Mouse (Mus musculus): ENCODE results near the gene Tnfrsf25.

Tnfrsf25 gene

DNA sequence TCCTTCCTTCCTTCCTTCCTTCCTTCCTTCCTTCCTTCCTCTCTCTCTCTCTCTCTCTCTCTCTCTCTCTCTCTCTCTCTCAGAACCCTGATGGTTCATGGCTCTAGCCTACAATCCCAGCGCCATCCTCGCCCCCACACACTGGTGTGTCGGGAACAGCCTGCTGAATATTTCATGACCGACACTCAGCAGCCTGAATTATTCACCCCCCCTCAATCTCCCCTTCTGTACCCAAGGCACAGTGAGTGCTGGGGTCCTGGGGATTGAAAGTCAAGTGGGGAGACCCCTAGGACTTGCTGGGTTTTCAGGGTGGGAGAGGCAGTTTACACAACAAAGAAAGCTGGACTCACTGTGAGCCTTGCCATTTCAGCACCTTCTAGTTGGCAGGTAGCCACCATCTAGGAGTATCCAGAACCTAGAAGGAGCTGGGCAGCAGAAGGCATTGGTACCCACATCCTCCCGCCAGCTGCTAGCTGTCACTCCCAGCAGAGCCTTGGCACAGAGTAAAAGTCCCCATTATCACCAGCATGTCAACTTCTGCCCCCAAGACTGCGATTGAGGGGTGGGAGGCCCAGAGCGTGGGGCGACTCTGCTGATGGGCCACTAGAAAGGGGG is 25.9 kb downstream of the Tnfrsf25 start:
- DNase-seq (ENCODE audit: low spot score in 2 of 2), result no peak

DNA sequence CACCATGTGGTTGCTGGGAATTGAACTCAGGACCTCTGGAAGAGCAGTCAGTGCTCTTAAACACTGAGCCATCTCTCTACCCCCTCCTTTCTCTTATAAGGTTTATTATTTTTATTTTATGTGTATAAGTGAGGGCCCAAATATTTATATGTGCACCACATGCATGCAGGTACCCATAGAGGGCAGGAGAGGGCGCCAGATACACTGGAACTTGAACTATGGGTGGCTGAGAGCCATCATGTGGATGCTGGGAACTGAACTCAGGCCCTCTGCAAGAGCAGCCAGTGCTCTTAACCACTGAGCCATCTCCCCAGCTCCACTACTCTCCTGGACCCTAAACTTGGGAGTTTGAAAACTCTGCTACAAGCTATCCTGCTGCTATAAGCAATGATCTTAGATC is 27.9 kb downstream of the Tnfrsf25 start:
- DNase-seq (ENCODE audit: low spot score in 2 of 2), result no peak

DNA sequence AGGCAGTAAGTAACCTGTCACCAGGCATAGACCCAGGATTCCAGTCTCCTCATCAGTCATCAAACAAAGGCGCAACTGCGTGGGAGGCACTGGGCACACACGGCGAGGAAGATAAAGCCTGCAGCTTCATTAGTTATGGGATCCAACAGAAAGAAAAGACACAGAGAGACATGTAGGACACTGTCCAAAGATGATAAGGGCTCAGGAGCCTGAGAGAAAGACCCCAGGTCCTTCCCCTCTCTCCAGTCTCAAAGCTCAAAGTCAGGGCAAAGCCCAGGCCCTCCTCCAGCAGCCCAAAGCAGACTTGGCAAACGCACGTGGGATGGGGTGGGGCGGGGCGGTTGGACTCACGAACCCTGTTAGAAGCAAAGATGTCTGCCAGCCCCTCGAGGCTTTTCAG is 29.7 kb downstream of the Tnfrsf25 start:
- DNase-seq (ENCODE audit: low spot score in 2 of 2), result no peak

DNA sequence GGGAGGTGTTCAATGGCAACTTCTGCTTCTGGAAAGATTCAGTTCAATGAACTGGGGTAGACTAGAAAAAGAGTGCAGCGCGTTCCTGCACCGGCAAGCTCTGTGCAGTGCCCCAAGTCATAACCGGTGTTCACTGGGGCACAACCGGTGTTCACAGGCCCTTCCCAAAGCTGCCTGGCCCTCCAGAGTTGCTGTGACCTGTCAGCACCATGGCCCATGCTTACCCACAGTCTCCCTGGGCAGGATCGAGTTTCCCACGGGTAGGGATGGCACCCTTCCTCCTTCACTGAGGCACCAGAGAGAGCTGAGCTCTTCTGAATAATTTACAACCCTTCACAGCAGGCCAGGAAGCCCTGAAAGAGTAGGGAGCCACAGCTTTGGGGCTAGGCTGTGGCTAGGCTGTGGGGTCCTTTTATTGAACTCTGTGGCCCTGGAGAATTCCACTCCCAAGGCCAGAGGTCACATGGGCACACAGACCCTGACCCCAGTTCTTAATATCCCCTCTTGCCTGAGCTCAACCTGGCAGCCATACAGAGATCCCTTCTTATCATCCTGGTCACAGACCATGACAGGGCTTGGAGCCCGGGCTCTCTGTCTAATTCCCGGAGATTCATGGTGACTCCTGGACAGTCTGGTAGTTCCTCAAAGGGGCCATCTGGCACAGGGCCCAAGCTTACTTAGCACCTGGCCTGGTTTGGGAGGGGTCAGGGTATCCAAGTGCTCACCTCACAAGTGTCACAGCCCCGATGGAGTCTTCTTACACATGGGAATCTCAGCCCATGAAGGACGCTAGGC is 30.5 kb downstream of the Tnfrsf25 start:
- no peak for DNase-seq (ENCODE audit: low spot score in 2 of 2)

DNA sequence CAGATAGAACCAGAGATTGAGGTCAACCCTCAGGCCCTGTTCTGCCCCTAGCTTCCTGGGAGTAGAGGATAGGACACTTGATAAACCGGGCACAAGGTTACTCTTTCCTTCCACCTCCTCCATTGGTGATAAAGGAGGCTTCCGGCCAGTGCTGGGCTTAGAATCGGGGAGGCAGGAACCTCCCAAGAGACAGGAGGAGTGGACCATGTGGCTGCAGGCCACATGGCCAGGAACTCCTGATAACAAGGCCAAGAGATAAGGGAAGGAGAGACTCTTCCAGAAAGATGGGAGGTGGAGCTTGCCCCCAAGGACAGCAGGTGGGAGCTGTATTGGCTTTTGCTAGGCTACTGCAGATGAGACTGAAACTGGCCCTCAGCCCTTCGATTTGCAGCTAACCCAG is 34.8 kb downstream of the Tnfrsf25 start:
- DNase-seq (ENCODE audit: low spot score in 2 of 2), result no peak

DNA sequence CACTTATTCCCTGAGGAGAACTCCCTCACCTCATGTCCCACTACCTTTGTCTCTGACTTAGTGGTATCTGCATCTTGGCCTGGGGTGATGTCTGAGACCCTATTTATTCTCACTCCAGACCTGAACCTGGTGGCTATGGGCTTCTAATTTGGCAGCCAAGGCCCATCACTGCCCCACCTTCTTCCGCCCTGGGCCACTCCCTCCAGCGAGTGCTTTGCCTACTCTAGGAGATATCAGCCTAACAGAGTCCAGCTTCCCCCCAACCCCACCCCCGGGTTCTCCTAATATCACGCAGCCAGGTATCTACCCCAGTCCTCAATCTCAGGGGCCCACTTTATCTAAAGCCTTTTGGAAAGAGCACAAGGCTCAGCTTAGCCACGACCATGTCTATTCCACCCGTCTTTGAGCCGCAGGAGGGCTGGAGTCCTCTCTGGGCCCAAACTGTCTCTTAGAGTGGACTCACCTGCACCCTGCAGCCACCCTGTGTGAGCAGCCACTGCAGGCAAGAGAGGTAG is 35.8 kb downstream of the Tnfrsf25 start:
- DNase-seq (ENCODE audit: low spot score in 2 of 2), result no peak

DNA sequence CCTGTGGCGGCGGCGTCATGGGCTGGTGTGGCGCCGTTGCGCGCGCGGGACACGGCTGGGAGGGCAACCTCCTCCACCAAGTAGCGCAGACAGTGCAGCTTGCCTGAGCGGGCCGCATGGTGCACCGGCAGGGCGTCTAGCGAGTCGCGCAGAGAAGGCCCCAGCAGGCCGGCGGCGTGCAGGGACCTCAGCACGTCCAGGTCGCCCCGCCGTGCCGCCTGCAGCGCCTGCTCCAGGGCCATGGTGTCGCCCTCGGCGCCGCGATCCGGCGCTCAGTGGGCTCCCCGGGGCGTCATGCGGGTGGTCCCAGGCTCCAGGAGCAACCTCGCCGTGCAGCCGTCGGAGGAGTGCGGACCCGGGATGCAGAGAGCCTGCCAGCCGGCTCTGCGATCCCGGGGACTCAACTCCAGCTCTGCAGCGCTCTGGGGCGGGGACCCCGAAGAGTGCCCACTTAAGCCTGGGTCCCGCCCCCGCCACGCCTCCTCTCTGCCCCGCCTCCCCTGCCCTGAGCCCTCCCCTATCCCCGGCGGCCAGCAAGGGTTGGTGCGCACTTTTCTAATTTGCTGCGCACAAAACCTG is 36.3 kb downstream of the Tnfrsf25 start, which contains the start of gene Espn:
TSS of gene Espn (minus strand) at position 406 of the 579 bp plus-strand sequence.
- peak in 1 of 2 experiments; percentile 38 for DNase-seq (ENCODE audit: low spot score in 2 of 2)

DNA sequence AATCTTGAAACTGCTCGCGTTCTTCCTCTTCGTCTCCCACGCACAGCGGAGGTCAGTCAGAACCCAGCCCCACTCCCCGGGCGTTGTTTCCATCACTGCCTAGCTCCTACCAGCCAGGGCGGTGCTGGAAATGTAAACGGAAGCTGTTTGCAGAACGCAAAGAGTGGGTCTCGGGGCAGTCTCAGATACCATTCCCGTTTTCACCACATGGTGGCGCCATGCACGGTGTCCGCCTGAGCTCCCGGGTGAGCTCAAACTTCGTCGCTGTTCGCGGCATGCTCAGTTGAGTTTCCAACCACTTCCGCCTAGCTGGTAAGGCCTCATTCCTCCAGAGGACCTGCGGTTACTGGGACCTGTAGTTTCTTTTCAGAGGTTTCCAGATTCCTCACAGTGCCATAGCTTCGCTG is 38.0 kb downstream of the Tnfrsf25 start:
- DNase-seq (ENCODE audit: low spot score in 2 of 2), result peak; percentile 85 to 92

DNA sequence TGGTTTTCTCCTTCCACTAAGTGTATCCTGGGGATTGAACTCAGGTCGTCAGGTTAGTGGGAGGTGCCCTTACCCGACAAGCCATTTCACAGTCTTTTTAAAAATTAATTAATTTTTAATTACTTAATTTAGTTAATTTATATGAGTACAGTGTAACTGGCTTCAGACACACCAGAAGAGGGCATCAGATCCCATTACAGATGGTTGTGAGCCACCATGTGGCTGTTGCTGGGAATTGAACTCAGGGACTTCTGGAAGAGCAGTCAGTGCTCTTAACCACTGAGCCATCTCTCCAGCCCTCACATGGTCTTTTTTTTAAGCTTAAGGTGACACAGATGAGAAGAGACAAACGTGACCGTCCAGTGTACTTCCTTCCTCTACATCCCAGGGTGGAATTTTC is 39.3 kb downstream of the Tnfrsf25 start:
- no peak for DNase-seq (ENCODE audit: low spot score in 2 of 2)

DNA sequence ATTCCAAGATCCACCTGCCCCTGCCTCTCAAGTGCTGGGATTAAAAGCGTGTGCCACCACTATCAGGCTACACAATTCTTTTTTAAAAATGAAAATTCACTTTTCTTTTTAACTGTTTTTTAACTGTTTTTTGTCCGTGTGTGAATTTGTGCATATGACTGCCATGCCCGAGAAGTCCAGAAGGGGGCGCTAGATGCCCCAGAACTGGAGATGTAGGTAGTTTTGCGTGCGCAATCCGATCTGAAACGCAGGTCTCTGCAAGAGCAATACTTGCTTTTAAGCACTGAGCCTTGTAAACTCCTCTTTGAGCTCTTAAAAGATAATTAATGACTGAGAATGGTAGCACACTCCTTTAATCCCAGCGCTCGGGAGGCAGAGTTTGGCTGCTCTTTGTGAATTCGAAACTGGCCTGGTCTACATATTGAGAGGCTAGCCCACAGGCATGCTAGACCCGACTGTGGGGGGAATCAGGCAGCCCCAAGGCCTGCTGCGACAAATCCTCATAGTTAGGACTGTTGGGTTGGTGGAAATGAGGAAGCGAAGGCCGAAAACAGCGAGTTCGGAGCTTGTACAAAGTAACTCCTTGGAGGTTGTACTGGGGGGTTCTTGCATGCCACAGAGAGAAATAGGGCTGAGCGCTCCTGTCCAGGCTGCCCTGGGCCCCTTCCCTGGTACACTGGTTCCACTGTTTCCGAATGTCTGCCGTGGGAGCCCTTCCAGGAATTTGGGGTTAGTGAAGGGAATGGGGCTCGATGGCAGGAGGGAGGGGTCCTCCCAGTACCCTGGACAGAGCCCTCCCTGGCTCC is 42.2 kb downstream of the Tnfrsf25 start:
- peak; percentile 50 to 69 for DNase-seq (ENCODE audit: low spot score in 2 of 2)

DNA sequence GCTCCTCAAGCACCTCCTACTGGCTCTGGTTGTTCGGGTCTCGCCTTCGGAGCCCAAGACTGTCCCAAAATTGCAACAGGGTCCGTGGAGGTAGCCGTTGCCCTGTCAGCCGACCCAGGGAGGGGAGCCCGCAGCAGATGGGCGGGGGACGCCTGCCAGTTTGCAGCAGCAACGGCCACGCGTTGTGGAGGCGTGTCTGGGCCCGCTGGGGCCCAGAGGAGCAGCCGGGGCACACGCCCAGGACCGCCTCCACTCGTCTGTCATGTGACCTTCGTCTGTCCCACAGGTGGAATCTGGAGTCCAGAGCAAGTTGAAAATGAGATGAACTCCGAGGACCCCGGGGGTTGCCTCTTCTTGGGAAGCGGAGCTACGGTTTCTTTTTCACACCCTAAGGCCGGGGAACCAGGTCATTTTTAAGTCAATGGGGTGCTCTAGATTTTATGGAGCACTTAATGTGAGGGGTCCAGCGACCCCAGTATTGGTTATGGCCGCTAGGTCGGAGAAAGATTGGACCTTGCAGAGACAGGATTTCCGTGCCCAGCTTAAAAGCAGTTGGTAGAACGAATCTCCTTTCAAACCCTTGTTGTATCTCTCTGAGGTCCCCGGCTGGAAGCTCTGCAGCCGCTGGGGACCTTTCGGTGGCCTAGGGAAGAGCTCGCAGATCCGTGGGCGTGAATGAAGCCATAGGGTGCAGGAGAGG is 43.0 kb downstream of the Tnfrsf25 start, which contains the start of gene Hes2:
TSS of gene Hes2 (plus strand) at position 283 of the 700 bp plus-strand sequence.
- no peak for DNase-seq (ENCODE audit: low spot score in 2 of 2)

DNA sequence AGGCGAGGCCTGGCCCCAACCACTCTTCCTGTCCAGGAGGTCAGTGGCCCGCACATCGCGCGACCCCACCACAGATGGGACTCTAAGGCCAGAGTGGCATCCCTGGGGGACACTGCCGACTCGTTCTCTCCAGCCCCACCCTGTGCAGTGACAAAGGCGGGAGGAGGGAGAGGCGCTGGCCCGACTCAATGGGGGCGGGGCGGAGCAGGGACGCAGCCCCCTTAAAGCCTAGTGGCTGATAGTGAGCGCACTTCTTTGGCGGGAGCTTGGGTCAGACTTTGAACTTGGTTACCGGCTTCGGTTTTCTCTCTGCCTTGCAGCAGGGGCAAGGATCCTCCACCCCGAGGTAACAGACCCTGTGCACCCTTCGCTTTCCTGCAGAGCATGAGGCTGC is 43.5 kb downstream of the Tnfrsf25 start:
- DNase-seq (ENCODE audit: low spot score in 2 of 2), result no peak

DNA sequence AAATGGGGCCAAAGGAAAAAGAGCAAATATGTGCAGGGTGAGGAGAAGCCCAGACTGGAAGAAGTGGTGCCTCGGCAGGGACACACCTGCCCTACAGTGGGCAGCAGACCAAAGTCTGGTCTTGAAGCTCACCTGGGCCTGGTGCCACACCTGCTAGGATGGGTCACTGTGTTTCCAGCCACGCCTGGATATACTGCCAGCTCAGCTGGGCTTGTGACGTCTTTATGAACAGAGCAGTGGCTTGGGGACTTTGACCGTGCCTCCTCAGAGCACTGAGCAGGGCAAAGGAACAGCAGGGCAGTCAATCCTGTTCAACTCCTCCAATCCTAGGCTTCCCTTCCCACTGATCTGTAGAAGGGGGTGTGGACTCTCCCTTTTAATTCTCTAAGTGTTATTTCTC is 45.0 kb downstream of the Tnfrsf25 start:
- no peak for DNase-seq (ENCODE audit: low spot score in 2 of 2)

DNA sequence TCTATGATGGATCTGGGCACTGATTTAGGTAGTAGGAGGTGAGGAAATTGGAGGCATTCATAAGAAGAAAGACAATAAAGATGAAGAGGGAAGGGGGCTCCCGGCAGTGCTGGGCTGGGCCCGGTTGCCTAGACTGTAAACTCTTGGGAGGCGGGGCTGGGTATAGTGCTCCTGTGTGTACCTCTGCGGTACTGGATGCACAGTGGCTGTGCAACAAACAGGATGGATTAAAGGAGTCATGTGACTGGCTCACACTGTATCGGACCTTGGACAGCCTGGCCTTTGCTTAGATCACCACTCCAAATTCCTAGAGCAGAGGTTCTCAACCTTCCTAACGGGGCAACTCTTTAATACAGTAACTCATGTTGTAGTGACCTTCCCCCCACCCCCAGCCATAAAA is 45.9 kb downstream of the Tnfrsf25 start:
- DNase-seq (ENCODE audit: low spot score in 2 of 2), result no peak

DNA sequence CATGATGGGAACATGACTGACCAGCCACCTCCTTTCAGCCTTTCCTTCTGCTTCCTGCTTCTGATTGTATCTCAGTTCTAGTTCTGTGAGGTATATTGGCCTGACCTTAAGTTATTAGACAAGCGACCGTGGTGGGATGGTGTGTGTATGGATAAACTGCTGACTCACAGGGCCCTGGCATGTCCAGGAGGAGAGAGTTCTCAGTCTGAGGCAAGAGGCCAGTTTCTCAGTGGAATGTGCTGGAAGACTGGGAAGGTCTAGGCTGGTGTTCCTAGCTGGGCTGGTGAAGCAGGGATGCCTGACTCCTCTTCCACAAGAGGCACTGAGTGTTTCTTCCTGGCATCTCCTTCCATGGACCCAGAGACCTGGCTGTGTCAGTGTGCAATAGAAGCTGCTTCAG is 47.0 kb downstream of the Tnfrsf25 start:
- DNase-seq (ENCODE audit: low spot score in 2 of 2), result no peak

DNA sequence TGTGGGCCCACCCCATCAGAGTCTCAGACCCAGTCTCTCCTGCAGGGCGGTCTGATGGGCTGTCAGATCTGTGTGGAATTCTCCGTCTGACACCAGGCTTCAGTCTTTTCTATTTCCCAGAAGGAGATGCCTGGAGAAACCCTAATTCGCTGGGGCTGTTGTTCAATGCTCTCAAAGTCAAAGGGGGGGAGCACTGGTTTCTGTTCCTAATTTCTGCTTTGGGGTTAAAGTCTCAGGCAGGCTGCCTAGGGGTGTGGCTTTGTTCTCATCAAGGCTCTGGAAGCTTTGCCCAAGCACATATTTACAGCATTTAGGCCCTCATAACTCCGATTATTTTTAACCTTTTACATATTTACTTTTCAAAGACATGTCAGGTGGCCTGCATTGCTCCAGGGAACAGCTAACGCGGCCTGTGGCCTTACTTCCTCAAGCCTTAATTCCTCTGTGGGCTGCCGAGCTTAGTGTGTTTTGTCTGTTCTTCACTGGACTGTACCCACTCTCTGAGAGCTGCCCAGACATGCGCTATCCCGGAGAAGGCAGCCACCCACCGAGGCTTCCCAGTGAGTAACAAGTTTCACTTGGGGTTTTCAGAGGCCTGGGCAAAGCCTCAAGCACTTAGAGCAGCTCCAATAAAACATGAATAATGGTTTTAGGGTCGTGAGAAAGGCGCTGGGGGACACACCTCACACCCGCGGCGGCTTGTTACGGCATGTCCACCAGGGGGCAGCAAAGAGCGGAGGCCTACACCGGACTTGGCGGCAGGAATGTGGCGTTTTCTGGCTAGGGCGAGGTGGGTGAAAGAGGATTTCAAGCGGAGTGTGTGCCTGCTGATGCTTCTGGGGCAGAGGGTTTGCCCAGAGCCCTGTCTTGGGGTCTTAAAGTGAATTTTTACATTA is 49.5 kb downstream of the Tnfrsf25 start:
- DNase-seq (ENCODE audit: low spot score in 2 of 2), result peak; percentile 53 to 70

DNA sequence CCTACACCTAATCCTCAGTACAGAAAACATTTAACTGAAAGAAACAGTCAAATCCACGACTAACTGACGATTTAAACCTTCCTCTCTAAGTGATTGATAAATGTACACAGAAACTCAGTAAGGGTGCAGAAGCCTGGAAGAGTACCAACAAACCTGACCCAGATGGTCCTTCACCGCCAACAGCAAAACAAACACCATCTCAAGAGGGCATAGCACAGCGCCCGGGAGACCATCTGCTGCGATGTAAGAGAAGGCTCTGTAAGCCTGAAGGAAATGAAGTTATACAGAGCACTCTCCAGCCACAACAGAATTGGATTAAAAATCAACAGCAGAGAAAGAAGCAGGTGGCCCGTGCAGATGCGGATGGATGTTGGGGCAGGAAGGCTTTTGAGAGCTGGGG is 52.3 kb downstream of the Tnfrsf25 start:
- no peak for DNase-seq (ENCODE audit: low spot score in 2 of 2)

DNA sequence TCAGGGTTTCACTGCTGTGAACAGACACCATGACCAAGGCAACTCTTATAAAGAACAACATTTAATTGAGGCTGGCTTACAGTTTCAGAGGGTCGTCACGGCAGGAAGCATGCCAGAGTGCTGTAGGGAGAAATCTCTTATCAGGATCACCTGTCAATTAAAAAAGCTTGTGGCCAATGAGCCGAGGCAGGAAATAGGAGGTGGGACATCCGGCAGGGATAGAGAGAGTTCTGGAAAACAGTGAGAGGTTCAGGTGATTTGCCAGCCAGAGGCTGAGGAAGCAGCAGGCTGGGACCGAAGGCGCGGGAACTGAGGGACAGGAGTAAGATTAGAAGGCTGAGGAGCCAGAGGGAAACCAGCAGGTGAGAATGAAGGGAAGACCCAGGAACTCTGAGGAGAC is 53.4 kb downstream of the Tnfrsf25 start:
- DNase-seq (ENCODE audit: low spot score in 2 of 2), result no peak
